Mouse (Mus musculus): Measurements from ENCODE around the gene Piwil1. TPM values are rescaled to one million over a fixed set of nuclear protein-coding genes. Genes with fewer than 3 reads are reported as not detected.

Gene Piwil1
- total RNA-seq, 2 experiments from 2014 or later, result 0.13 to 0.21 TPM

DNA sequence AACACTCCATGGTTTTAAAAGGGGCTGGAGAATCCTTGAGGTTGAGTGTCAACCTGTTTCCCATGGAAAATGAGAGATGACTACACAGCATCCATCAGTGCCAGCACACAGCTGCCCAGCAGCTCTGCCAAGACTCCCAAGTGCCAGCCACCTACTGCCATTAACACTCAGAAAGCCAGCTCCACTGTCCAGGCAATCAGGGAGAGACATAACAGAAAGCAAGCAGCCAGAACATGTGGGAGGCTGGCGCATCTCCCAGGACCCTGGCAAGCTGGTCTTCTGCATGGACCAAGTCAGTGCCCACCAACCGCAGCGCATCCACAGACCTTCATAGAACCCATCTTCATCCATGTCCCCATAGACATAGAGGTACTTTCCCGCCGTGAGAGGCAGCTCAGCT, 98.3 kb downstream of the Piwil1 start:
- intact Hi-C loops (cut with DNase I; ENCODE audit: low total_unique reads), result no loop called here

More for the DNA sequence above, 98.3 kb downstream of the Piwil1 start:
- DNase-seq, result no peak

Other genes starting within 250 kb of the Piwil1 start
- gene Fzd10, start 101.7 kb upstream of the Piwil1 start, total RNA-seq (2021), result 1 to 10 TPM; 3.7 to 8.9 TPM

All from gastrocnemius, postnatal 14 days (tissue).